In the genomic region with DNA sequence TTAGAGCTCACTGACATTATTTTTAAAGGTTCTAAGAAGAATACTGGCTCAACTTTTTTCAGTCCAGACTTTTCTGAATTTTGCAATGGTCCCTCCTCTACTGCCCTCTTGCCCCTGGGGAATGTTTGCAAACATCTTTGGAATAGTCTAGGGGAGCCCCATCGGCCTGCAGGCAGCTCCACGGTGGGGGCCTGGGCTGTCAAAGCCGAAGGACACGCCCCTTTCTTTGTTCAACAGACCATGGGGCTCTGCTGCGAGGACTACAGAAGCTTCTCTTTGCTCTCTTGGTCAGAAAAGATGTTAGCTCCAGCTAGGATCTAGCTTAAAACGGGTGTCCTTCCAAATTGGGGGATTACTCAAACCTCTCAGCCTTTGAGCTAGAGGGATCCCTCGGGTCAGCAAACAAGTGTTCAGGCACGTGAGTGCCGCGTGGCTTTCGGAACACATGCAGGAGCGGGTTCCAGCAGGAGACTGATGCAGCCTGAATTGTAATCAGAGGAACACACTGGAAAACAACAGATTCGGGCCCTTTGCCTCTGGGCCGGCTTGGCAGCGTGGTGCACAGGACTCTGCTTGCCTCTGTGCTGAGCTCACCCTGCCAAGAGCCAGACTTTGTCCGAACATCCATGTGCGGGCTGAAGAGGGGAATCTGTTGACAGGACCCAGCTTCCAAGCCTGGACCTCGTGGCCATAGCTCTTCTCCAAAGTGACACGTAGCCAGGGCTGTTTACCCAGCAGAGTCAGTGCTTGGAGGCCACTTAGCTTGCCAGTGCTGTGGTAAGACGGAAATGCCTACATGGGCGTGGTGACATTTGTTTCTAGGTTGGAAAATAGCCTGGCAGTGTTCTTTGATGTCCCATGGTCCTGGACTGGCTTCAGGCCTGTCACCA, we compare ENCODE assay signal across 10 mouse cellular contexts. TPM values are rescaled to one million over a fixed set of nuclear protein-coding genes. Genes with fewer than 3 reads are reported as not detected.
DNase-seq lines count a peak whose midpoint lies in the region; ATAC-seq and TF ChIP-seq lines count a peak whose summit lies in the region.
"Had no signal": no experiment of that assay in that cellular context is flagged by ENCODE, and none has a peak within 500 bp of the region (broad histone marks: within the 10 kb centered on the region; RNA-seq: fewer than 3 reads in every experiment).

No protein-coding gene starts in this region.

- no peak for TF ChIP-seq CTCF in intestine, postnatal 0 days (IDR thresholded peaks at IDR 0.05; ENCODE audit: low read depth)

- H3K9ac ChIP-seq in kidney, embryonic 16.5 days (replicated peaks; ENCODE audit: low read length), result no peak overlapping the region
- H3K9ac ChIP-seq in intestine, postnatal 0 days (ENCODE audit: low read depth, low read length), result no peak overlapping the region
- H3K9ac ChIP-seq: liver, embryonic 14.5 days; stomach, embryonic 15.5 days had no signal

- no peaks in the 10 kb centered on the region for H3K36me3 ChIP-seq in kidney, embryonic 16.5 days (ENCODE audit: insufficient read depth, low read length)
- no peaks in the 10 kb centered on the region for H3K36me3 ChIP-seq in intestine, postnatal 0 days (ENCODE audit: control insufficient read depth, insufficient read depth)
- H3K36me3 ChIP-seq: stomach, embryonic 15.5 days had no signal

- WGBS in kidney, embryonic 16.5 days, result 48% methylated on average over 21 of the region's 21 CpGs
- WGBS in intestine, postnatal 0 days, result 46% methylated on average over 21 of the region's 21 CpGs

- no peaks in the 10 kb centered on the region for H3K27me3 ChIP-seq in kidney, embryonic 16.5 days (ENCODE audit: insufficient read depth, low read length)
- H3K27me3 ChIP-seq in intestine, postnatal 0 days (replicated peaks; ENCODE audit: control insufficient read depth, insufficient read depth, low read length), result no peaks in the 10 kb centered on the region
- H3K27me3 ChIP-seq: stomach, embryonic 15.5 days had no signal

- no peak overlapping the region for H3K4me3 ChIP-seq in kidney, embryonic 16.5 days (ENCODE audit: low read length)
- no peak overlapping the region for H3K4me3 ChIP-seq in intestine, postnatal 0 days (ENCODE audit: low read depth, low read length)
- H3K4me3 ChIP-seq: stomach, embryonic 15.5 days had no signal

- no peak overlapping the region for H3K27ac ChIP-seq in kidney, embryonic 16.5 days (ENCODE audit: low read length)
- no peak overlapping the region for H3K27ac ChIP-seq in intestine, postnatal 0 days (ENCODE audit: low read depth, low read length)
- H3K27ac ChIP-seq: liver, embryonic 14.5 days; stomach, embryonic 15.5 days had no signal

- H3K9me3 ChIP-seq in kidney, embryonic 16.5 days (ENCODE audit: low read length), result no peaks in the 10 kb centered on the region; the same call in 1 of the 2 replicates
- no peaks in the 10 kb centered on the region for H3K9me3 ChIP-seq in intestine, postnatal 0 days (ENCODE audit: control insufficient read depth)
- H3K9me3 ChIP-seq: stomach, embryonic 15.5 days had no signal

- ATAC-seq in kidney, embryonic 16.5 days (ENCODE audit: low FRiP score, low TSS enrichment), result no peak
- no peak for ATAC-seq in intestine, postnatal 0 days

- peaks cover 13% of the 10 kb centered on the region; the same call in 1 of the 2 replicates for H3K4me1 ChIP-seq in kidney, embryonic 16.5 days (ENCODE audit: insufficient read depth, low read length)
- H3K4me1 ChIP-seq in intestine, postnatal 0 days (replicated peaks; ENCODE audit: control insufficient read depth, insufficient read depth, low read length), result no peaks in the 10 kb centered on the region

- no peak overlapping the region for H3K4me2 ChIP-seq in kidney, embryonic 16.5 days (replicated peaks; ENCODE audit: low read depth, low read length)
- H3K4me2 ChIP-seq in intestine, postnatal 0 days (replicated peaks; ENCODE audit: low read depth), result no peak overlapping the region
- H3K4me2 ChIP-seq: stomach, embryonic 15.5 days had no signal

- peak; percentile 71 for DNase-seq in kidney, adult 11 months
- DNase-seq in cerebellum, adult 9-10 months, result peak; percentile 33
- DNase-seq in gastrocnemius, adult 18-20 months (ENCODE audit: low spot score), result peak; percentile 89
- DNase-seq in kidney, postnatal 10 days, result peak; percentile 39
- DNase-seq in lung, postnatal 10 days, result peak; percentile 75
- DNase-seq in urinary bladder, postnatal 14 days (ENCODE audit: low spot score), result peak; percentile 73

RNA-seq across cellular contexts. Expression of a gene that starts 47.0 kb away (rescaled TPM):
- 1.6 and 2.1 TPM in 2 replicates for polyA plus RNA-seq in kidney, embryonic 16.5 days (2015; fragmentation: Nextera tagmentation; extraction: Ambion mirVana)
- 1 to 10 TPM in 1 of 2 experiments, under 1 TPM in 1; 0.64 to 1.5 TPM for total RNA-seq in gastrocnemius, adult 18-20 months (2021)
- polyA plus RNA-seq in intestine, postnatal 0 days (2015; fragmentation: Nextera tagmentation; extraction: Ambion mirVana), result 0.78 and 0.99 TPM in 2 replicates

Comparison
In these comparisons a context has a peak if more than half of its experiments do, and no peak if none do; other contexts are left out.
1. DNase-seq: peak in every context shown above with its lines; median percentile 89 in gastrocnemius, adult 18-20 months; 75 in lung, postnatal 10 days; 73 in urinary bladder, postnatal 14 days; 71 in kidney, adult 11 months; 39 in kidney, postnatal 10 days; 33 in cerebellum, adult 9-10 months.